Mouse (Mus musculus) erythroblast, embryonic 14.5 days (primary cell): Measurements from ENCODE around the gene Ndufab1.

Experiments used
- GATA1 ChIP-seq: IDR thresholded peaks from 2 replicates; pipeline ENCODE4 v1.6.1; 2012; ENCODE audit warnings: low read length, inconsistent platforms, mixed read lengths
- TAL1 ChIP-seq: IDR thresholded peaks from 3 replicates; pipeline ENCODE4 v1.6.1; 2012; ENCODE audit warnings: low read length, inconsistent platforms, mixed read lengths

GRCm38 (mm10) chr7:122048191-122048590 lies 53.5 kb downstream of the Ndufab1 start:
- TF ChIP-seq TAL1 (no peak), GATA1 (no peak)
